Mouse (Mus musculus) telencephalon, adult 2 months (tissue): ENCODE data around the gene Gnptab.

Experiments
- DNase-seq: peaks from one replicate; pipeline ENCODE4 v3.0.0-alpha.2; 2011; ENCODE audit warnings: low read depth, low spot score

Gnptab gene

DNA sequence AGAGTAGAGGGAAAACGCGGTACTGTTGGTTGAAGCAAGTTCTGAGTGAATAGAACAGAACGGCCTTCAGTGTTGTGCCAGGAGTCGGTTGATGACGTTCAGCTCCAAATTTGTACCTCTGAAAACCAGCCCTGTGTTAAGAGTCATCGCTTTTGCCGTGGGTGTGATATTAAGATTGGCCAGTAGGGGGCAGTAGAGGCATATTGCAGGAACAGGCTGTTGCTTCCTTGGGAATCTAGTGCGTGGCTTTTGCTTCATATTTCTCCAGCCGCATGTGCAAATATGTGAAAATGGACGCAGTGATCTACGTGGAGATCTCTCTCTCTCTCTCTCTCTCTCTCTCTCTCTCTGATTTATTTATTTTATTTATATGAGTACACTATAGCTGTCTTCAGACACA is 2.2 kb upstream of the Gnptab start:
- peak; percentile 90 for DNase-seq

DNA sequence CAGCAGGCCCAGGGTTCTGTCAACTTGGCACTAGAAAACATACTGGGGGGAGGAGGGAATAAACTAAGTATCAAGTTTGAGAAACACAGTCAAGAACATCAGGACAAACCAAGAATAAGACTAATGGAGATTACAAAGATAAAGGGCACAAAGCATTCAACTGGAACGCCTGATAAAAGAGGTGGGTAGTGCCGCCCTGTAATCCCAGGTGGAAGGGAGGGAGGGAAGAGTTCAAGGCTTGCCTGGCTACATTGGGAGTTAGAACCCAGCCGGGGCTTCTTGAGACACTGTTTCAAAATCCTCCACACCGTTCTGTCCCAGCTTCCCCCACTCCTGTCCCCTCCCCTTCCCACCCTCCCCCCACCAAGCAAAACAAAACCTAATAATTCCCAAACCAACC is 1.3 kb upstream of the Gnptab start:
- DNase-seq: no peak

GRCm38 (mm10) chr10:88380002-88380401 is 1.1 kb downstream of the Gnptab start:
- DNase-seq: peak; percentile 29

DNA sequence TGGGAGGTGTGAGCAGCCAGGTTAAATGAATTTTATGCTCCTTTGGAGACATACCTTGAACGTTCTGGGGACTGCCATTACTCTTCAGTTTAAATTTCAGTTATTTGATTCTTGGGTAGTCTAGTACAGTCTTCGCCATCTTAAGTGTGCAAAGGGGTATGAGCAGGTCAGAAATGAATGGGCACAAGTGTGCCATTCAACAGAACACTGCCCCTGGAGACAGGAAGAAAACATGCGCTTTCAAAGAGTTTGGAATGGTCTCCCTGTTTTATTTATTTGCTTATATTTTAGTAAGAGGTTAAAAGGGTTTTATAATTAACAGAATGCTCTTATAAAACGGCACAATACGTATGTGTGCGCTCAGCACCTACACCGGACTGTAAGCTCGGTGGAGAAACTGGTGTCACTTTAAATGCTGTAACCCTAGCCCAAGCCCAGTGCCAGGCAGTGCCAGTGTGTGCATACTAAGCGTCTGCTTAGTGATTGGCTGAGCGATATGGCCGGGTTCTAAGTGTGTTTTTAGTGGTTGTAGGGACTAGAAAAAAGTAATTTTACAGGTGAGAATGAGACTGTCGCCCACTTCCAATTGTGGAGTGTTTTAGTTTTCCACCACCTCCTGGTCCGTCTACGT is 1.6 kb downstream of the Gnptab start:
- peak; percentile 12 for DNase-seq

- no peak for DNase-seq
Observed at GRCm38 (mm10) chr10:88381286-88381685, 2.4 kb downstream of the Gnptab start.

- no peak for DNase-seq
Observed at GRCm38 (mm10) chr10:88382009-88382408, 3.1 kb downstream of the Gnptab start.

DNA sequence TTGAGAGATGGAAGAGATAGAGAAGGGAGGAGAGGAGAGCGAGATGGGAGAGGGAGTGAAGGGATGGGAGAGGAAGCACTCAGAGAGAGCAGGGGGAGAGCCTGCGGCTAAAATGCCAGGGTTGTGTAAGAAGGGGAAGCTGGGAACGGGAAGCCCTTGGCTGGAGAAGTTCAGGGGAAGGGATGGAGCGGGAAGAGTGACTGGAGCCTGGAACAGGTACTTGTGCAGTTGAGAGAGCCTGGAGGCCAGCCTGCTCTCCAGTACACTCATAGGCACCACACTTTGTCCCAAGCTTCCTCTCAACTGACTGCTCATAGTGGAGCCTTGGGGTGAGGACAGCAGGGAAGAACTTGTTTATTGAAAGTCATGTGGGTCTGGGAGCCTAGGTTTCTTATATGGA is 4.5 kb downstream of the Gnptab start:
- DNase-seq: no peak

DNA sequence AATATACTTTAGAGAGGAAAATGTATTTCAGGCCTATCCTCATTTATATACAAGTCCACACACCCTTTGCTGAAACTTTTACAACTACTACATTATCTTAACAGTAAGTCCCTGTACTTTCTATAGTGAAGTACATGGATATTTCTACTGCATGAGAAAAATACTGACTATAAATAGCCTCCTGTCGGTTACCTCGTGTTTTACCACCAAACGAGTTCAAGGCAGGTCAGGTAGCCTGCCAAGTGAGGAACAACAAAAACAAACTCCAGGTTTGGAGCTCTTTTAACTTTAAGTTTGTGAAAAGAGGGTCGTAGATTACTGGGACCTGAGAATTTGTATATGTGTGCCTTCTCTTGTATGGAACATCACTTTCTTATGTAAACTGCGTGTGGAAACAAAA is 5.1 kb downstream of the Gnptab start:
- DNase-seq: no peak

GRCm38 (mm10) chr10:88385290-88385689 is 6.4 kb downstream of the Gnptab start:
- no peak for DNase-seq

GRCm38 (mm10) chr10:88385758-88386157 is 6.8 kb downstream of the Gnptab start:
- no peak for DNase-seq

DNA sequence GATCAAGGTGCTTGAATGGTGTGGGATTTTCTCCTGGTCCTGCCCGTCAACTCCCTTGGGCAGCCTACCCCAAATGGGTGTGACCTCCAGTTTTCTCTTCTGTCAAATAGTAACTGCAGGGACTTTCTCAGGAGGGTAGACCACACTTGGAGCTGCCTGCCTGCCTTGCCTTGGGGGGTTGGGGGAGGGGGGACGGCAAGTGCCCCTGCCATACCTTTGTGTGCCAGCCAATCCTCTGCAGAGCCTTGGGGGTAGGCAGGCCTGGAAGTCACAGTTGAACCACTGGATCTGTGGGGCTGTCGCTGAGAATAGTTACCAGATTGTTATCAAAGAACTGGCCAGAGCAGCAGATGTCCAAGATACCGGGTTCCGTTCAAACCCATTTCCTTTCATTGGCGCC is 7.3 kb downstream of the Gnptab start:
- DNase-seq: no peak

GRCm38 (mm10) chr10:88389576-88389975 is 10.6 kb downstream of the Gnptab start:
- DNase-seq: no peak

DNA sequence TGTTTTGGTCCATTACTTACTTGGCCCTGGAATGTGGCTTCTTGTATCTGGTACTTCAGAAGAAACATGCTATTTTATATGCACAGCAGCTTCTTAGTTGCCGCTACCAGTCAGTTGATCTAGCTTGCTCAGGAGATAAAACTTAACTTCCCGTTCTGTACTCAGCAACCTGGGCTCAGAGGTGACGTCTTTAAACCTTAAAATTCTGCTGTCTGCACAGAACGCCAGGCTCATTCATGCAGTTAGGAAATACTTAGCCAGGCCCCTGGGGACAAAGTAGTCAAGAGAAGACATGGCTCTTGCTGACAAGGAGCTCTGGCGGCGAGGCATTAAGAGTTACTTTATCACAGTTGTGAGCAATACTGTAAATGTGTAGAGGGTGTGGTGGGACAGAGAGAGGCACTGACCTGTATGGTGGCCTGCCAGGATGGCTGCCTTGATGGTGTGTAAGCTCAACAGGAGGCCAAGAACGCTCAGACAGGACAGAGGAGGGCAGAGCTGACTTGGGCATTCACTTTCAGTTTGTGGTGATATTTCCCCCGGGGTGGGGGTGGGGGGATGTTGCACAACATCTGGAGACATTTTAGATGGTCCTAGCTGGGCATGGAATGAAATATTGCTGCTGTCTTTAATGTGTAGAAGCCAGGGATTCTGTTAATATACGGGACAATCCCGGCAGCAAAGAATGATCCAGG is 11.3 kb downstream of the Gnptab start:
- DNase-seq: no peak

DNA sequence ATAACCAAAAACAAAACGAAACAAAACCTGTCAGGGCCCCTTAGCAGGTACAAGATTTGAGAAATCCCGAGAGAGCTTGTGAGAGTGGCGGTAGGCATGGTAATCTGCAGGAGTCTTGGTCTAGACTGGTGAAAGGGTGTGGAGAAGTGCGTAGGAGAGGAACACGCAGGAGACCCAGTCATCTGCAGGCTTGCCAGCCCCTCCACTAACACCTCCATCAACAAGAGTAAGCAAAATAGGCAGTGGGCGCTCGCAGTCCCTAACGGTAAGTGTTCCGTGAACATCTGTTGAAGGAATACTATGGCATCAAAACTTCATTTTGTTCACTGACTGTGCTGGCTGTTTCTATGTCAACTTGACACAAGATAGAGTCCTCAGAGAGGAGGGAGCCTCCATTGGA is 12.6 kb downstream of the Gnptab start:
- DNase-seq: no peak

- no peak for DNase-seq
Observed at GRCm38 (mm10) chr10:88392181-88392847, 13.4 kb downstream of the Gnptab start.

- no peak for DNase-seq
Observed at GRCm38 (mm10) chr10:88398668-88399243, 19.8 kb downstream of the Gnptab start.

DNA sequence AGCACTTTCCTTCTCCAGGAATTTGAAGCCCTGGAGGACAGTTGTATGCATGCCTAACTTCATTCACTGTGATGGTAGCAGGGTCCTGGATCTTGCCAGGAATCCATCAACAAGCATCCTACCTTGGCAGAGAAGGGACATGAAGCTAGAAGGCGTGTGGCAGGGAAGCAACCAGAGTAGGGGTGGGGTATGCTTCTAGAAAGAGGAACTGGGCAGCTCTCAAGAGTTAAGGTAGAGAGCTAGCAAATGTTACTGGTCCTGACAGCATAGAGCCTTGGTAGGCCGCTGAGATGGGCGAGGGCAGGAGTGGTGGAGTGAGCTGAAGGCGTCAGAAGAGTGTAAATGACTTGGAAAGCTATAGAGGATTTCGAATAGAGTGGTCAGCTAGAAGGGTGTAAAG is 20.3 kb downstream of the Gnptab start:
- no peak for DNase-seq

GRCm38 (mm10) chr10:88403021-88403420 is 24.1 kb downstream of the Gnptab start:
- DNase-seq: no peak

DNA sequence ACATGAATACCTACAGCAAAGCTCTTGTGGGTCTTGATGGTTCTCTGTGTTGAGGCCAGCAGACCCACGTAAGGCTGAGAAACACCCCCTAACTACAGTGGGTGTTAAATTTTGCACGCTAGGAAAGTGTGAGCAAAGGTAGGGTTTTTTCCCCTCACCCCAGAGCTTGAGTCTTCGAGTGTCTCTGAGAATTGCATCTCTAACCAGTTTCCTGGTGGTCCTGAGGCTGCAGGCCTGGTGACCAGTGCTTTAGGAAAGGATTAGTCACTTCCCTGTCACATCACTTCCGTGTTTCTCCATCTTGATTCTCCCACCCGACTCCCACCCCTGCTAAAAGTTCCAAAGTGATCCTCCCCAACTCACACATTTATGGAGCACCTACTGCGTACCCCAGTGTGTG is 25.3 kb downstream of the Gnptab start:
- no peak for DNase-seq

- DNase-seq: no peak
Observed at GRCm38 (mm10) chr10:88405812-88406211, 26.9 kb downstream of the Gnptab start.

- no peak for DNase-seq
Observed at GRCm38 (mm10) chr10:88407875-88408631, 29.1 kb downstream of the Gnptab start.

DNA sequence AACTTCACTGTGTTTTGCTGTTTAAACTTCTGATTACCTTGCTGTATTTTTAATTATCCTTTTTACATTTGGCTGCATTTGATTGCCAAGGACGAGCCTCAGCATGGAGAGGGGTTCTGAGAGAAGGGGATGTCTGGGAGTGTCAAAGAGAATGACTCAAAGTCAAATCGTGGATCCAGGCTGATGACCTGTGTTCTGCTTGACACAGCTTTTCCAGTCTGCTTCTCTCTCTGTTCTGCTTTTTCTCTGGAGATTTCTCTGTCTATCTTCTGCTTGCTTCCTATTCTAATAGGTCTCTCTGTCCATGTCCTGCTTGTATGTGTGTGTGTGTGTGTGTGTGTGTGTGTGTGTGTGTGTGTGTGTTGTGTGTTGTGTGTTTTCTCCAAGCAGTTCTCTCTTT is 30.8 kb downstream of the Gnptab start:
- DNase-seq: no peak
